Mouse (Mus musculus) CH12.LX (cell line): ENCODE results near the gene Serpinf2.
A peak's percentile ranks its signal among the peaks of the same experiment; 100 is the strongest.

Source experiments
- CHD1 ChIP-seq: IDR thresholded peaks from 2 replicates; pipeline ENCODE4 v1.6.1; 2012; ENCODE audit warnings: low read depth, low read length, improper control_type of control experiment, inconsistent platforms
- MEF2A ChIP-seq: IDR thresholded peaks from 2 replicates; pipeline ENCODE4 v1.6.1; 2014; ENCODE audit warnings: low read depth, mild to moderate bottlenecking, inconsistent platforms, low read length, improper control_type of control experiment, borderline replicate concordance
- POLR2A ChIP-seq: IDR thresholded peaks from 2 replicates; pipeline ENCODE4 v1.6.1; 2011; ENCODE audit warnings: low read depth, mild to moderate bottlenecking, improper control_type of control experiment, low read length
- ZKSCAN1 ChIP-seq: IDR thresholded peaks from 2 replicates; pipeline ENCODE4 v1.6.1; 2012; ENCODE audit warnings: low read depth, inconsistent platforms, low read length, improper control_type of control experiment, borderline replicate concordance

GRCm38 (mm10) chr11:75460103-75460843 is 20.9 kb upstream of the Serpinf2 start:
- TF ChIP-seq MEF2A (peak; percentile 89), POLR2A (peak; percentile 44), ZKSCAN1 (no peak), CHD1 (0 out of 2 replicates have a peak, but pooled peaks have one; percentile 76)
